Mouse (Mus musculus) cerebellum, adult 2 months (tissue): Measurements from ENCODE around the gene Gm19345.

Source experiments
- CTCF ChIP-seq: fragments of 200-500 bp; IDR thresholded peaks from 2 replicates; pipeline ENCODE4 v1.5.1; 2011; ENCODE audit warnings: low read depth, mild to moderate bottlenecking, control low read depth, low read length, moderate library complexity, borderline replicate concordance; ENCODE audit not compliant: insufficient read depth
- POLR2A ChIP-seq: fragments of 200-500 bp; IDR thresholded peaks from 2 replicates; pipeline ENCODE4 v1.6.1; 2011; ENCODE audit warnings: low read length, control low read depth, borderline replicate concordance; ENCODE audit not compliant: insufficient read depth

- TF ChIP-seq CTCF (no peak), POLR2A (no peak)
These were observed 8.8 kb upstream of the Gm19345 start for GRCm38 (mm10) chr7:19842885-19843504.
